Mouse (Mus musculus) ES-Bruce4 (cell line): ENCODE measurements around the gene Ephb6. TPM values are rescaled to one million over a fixed set of nuclear protein-coding genes. Genes with fewer than 3 reads are reported as not detected.

ENCODE experiments used
- H3K27ac ChIP-seq: 2 replicates; pipeline ENCODE4 v1.5.1; 2012; ENCODE audit warnings: low read length, inconsistent platforms; ENCODE audit not compliant: insufficient read depth
- H3K27me3 ChIP-seq: 2 replicates; pipeline ENCODE4 v1.6.1; 2012; ENCODE audit warnings: mild to moderate bottlenecking, low read length, inconsistent platforms; ENCODE audit not compliant: control insufficient read depth, poor library complexity, insufficient read depth, severe bottlenecking
- H3K36me3 ChIP-seq: 2 replicates; pipeline ENCODE4 v1.6.1; 2012; ENCODE audit warnings: inconsistent platforms, mild to moderate bottlenecking, low read length, moderate library complexity; ENCODE audit not compliant: control insufficient read depth, poor library complexity, insufficient read depth, severe bottlenecking
- H3K4me1 ChIP-seq: one replicate; pipeline ENCODE4 v1.8.1; 2011; ENCODE audit warnings: low read length; ENCODE audit not compliant: control insufficient read depth, insufficient read depth
- H3K4me3 ChIP-seq: 2 replicates; pipeline ENCODE4 v1.5.1; 2011; ENCODE audit warnings: low read depth, mild to moderate bottlenecking, low read length
- H3K9ac ChIP-seq: 2 replicates; pipeline ENCODE4 v1.6.1; 2012; ENCODE audit warnings: low read depth, mild to moderate bottlenecking, inconsistent platforms; ENCODE audit not compliant: poor library complexity, severe bottlenecking
- H3K9me3 ChIP-seq: replicated peaks from 2 replicates; pipeline ENCODE4 v1.6.1; 2012; ENCODE audit warnings: mild to moderate bottlenecking, low read length, inconsistent platforms; ENCODE audit not compliant: control insufficient read depth, poor library complexity, insufficient read depth, severe bottlenecking
- CTCF ChIP-seq: IDR thresholded peaks from one replicate; pipeline ENCODE4 v1.8.1; 2011; ENCODE audit warnings: low read depth, low read length
- EP300 ChIP-seq: IDR thresholded peaks from 2 replicates; pipeline ENCODE4 v1.6.1; 2011; ENCODE audit warnings: low read depth, low read length; ENCODE audit not compliant: insufficient read depth
- POLR2A ChIP-seq: IDR thresholded peaks from one replicate; pipeline ENCODE4 v1.8.1; 2011; ENCODE audit warnings: low read length; ENCODE audit not compliant: insufficient read depth
- polyA plus RNA-seq: library from polyadenylated mRNA; stranded (reverse); fragments of >200 nt; gene quantifications from 2 replicates; pipeline ENCODE4 v1.2.4, GENCODE M21; 2011; ENCODE audit warnings: low read depth; ENCODE audit not compliant: missing spikeins, insufficient read depth, insufficient read length

Ephb6 gene
- polyA plus RNA-seq, 1 experiment = 5.7 TPM

- Histone ChIP-seq H3K27me3 (no peaks in the 10 kb centered on the region), H3K27ac (no peak overlapping the region), H3K9ac (no peak overlapping the region), H3K9me3 (no peaks in the 10 kb centered on the region), H3K4me3 (no peak overlapping the region), H3K4me1 (no peaks in the 10 kb centered on the region), H3K36me3 (no peaks in the 10 kb centered on the region)
- TF ChIP-seq EP300 (no peak), CTCF (no peak), POLR2A (no peak)
Observed at GRCm38 (mm10) chr6:41620173-41620798, 15.0 kb downstream of the Ephb6 start.

GRCm38 (mm10) chr6:41621241-41621990 lies 16.1 kb downstream of the Ephb6 start:
- Histone ChIP-seq H3K36me3 (no peaks in the 10 kb centered on the region), H3K27me3 (no peaks in the 10 kb centered on the region), H3K9ac (no peak overlapping the region), H3K4me1 (no peaks in the 10 kb centered on the region), H3K4me3 (no peak overlapping the region), H3K9me3 (no peaks in the 10 kb centered on the region), H3K27ac (no peak overlapping the region)
- no peak for TF ChIP-seq POLR2A
- no peak for TF ChIP-seq CTCF
- TF ChIP-seq EP300 = no peak

GRCm38 (mm10) chr6:41622661-41623060 lies 17.4 kb downstream of the Ephb6 start:
- no peaks in the 10 kb centered on the region for H3K4me1 ChIP-seq
- TF ChIP-seq EP300 (no peak), POLR2A (no peak), CTCF (peak; percentile 71)
- no peak overlapping the region for H3K4me3 ChIP-seq
- no peaks in the 10 kb centered on the region for H3K36me3 ChIP-seq
- no peak overlapping the region for H3K27ac ChIP-seq
- no peaks in the 10 kb centered on the region for H3K9me3 ChIP-seq
- no peaks in the 10 kb centered on the region for H3K27me3 ChIP-seq
- H3K9ac ChIP-seq = no peak overlapping the region

- H3K9me3 ChIP-seq = no peaks in the 10 kb centered on the region
- H3K4me3 ChIP-seq = no peak overlapping the region
- no peaks in the 10 kb centered on the region for H3K36me3 ChIP-seq
- TF ChIP-seq POLR2A (no peak), EP300 (no peak), CTCF (no peak)
- H3K9ac ChIP-seq = no peak overlapping the region
- H3K27ac ChIP-seq = no peak overlapping the region
- no peaks in the 10 kb centered on the region for H3K27me3 ChIP-seq
- no peaks in the 10 kb centered on the region for H3K4me1 ChIP-seq
Observed at GRCm38 (mm10) chr6:41628180-41628579, 22.9 kb downstream of the Ephb6 start.

GRCm38 (mm10) chr6:41630791-41631190 lies 25.5 kb downstream of the Ephb6 start:
- Histone ChIP-seq H3K9ac (no peak overlapping the region), H3K36me3 (no peaks in the 10 kb centered on the region), H3K4me3 (no peak overlapping the region), H3K4me1 (no peaks in the 10 kb centered on the region), H3K27ac (no peak overlapping the region), H3K9me3 (no peaks in the 10 kb centered on the region), H3K27me3 (no peaks in the 10 kb centered on the region)
- TF ChIP-seq CTCF = no peak
- TF ChIP-seq EP300 = no peak
- TF ChIP-seq POLR2A = no peak

- Histone ChIP-seq H3K27ac (no peak overlapping the region), H3K9me3 (no peaks in the 10 kb centered on the region)
Observed at GRCm38 (mm10) chr6:41631549-41631948, 26.3 kb downstream of the Ephb6 start.

More at GRCm38 (mm10) chr6:41631549-41631948, 26.3 kb downstream of the Ephb6 start:
- no peaks in the 10 kb centered on the region for H3K27me3 ChIP-seq
- TF ChIP-seq CTCF = no peak
- TF ChIP-seq EP300 = no peak
- TF ChIP-seq POLR2A = no peak
- H3K36me3 ChIP-seq = no peaks in the 10 kb centered on the region
- H3K4me1 ChIP-seq = no peaks in the 10 kb centered on the region
- H3K4me3 ChIP-seq = no peak overlapping the region
- H3K9ac ChIP-seq = no peak overlapping the region
